Mouse (Mus musculus) CD4-positive, CD25-positive, alpha-beta regulatory T cell, adult 2 months (primary cell): ENCODE results near the gene Pias3.
A peak's percentile ranks its signal among the peaks of the same experiment; 100 is the strongest.
"Not testable (repeated sequence)": the region's sequence is repeated elsewhere in the genome, so short reads cannot be mapped to it uniquely, and the experiment has no call there.

Source experiments
- DNase-seq: peaks from one replicate; pipeline ENCODE4 v3.0.0-alpha.2; 2012; ENCODE audit warnings: low read depth, low spot score

The Pias3 gene

GRCm38 (mm10) chr3:96696198-96696765 is at the start of gene Pias3:
Gene Pias3, plus strand, starts transcription at chr3:96696384.
- DNase-seq, result peak; percentile 65

GRCm38 (mm10) chr3:96647365-96647764 is 48.8 kb upstream of the Pias3 start:
- no peak for DNase-seq

GRCm38 (mm10) chr3:96660901-96661300 is 35.3 kb upstream of the Pias3 start:
- no peak for DNase-seq

DNA sequence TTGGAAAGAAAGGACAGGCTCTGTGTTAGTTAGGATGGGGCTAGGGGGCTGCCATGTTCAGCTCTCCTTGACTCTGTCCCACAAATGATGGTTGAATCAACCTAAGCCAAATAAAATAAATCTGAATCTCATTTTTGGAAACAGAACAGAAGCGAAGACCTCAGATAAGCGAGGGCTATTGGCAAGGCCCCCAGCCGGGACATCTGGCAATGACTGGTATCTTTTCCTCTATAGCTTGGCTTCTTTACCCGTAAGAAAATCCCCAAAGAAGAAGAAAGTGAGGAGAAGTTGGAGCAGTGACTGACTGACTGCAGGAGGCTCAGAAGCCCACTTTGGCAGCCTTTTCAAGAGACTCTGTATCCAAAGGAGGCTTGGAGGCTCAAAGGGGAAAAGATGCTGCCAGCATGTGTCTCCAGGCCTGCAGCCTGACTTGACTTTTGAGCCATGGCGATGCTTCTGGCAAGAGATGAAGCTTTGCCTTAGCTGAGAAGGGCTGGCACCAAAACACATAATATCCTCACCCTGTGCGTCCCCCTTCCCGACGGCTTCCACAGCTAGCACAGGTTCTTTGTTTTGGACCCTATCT is 33.4 kb upstream of the Pias3 start:
- DNase-seq, result no peak

DNA sequence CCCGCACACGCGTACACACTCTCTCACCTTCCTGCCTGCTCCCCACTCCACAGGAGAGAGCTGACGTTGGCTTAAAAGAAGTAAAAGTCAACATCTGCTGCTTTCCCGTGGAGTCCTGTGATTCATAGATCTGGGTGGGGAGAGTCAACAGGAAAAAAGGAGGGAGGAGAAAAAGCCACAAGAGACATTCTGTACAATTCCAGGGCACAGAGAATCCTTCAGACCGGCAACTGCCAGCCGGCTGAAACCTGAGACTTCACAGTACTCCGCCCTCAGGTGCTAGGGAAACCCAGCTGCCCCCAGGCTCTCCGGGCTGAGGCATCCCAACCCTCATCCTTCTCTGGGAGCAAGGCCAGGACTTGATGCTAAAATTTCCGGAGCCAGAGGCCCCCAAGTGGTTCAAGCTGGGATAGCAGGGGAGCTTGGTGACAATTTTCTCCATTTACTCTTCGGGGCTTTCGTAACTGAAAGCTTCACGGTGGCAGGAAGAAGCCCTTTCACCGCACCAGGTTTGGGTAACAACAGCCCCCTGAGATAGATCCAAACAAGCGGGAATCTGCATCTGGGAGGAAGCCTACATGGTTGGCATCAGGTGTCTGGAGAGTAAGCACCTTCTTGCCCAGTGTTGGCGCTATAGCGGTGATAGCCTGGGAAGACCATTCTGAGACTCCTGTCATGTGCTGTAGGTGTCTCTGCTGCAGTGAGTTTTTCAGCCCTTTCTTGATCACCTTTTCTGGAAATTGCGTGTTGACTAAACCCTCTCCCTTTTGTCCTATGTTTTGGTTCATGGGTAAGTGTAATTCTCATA is 32.5 kb upstream of the Pias3 start:
- DNase-seq, result peak; percentile 77

DNA sequence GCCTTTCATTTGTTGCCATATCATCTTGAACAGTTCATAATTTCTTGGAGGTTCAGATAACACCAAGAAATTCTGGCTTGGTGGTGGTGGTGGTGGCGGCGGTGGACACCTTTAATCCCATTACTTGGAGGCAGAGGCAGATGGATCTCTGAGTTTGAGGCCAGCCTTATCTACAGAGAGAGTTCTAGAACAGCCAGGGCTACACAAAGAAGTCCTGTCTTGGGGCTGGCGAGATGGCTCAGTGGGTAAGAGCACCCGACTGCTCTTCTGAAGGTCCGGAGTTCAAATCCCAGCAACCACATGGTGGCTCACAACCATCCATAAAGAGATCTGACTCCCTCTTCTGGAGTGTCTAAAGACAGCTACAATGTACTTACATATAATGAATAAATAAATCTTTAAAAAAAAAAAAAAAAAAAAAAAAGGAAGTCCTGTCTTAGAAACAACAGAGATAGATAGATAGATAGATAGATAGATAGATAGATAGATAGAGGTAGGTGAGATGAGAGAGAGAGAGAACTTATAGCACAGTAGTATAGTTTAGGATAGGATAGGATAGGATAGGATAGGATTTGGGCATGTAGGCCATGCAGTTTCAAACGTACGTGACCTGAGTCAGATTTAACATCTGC is 30.3 kb upstream of the Pias3 start:
- not testable (repeated sequence) for DNase-seq

GRCm38 (mm10) chr3:96666916-96667315 is 29.3 kb upstream of the Pias3 start:
- no peak for DNase-seq

GRCm38 (mm10) chr3:96667316-96667715 is 28.9 kb upstream of the Pias3 start:
- peak; percentile 65 for DNase-seq

GRCm38 (mm10) chr3:96668424-96669067 is 27.6 kb upstream of the Pias3 start:
- no peak for DNase-seq

- DNase-seq, result peak; percentile 91
These were observed 26.3 kb upstream of the Pias3 start, which contains the start of gene Ankrd35 for GRCm38 (mm10) chr3:96669727-96670468. Gene Ankrd35, plus strand, starts transcription at chr3:96670131.

GRCm38 (mm10) chr3:96671519-96671918 is 24.7 kb upstream of the Pias3 start:
- DNase-seq, result no peak

GRCm38 (mm10) chr3:96673514-96673913 is 22.7 kb upstream of the Pias3 start:
- DNase-seq, result no peak

GRCm38 (mm10) chr3:96674442-96674841 is 21.7 kb upstream of the Pias3 start:
- DNase-seq, result no peak

DNA sequence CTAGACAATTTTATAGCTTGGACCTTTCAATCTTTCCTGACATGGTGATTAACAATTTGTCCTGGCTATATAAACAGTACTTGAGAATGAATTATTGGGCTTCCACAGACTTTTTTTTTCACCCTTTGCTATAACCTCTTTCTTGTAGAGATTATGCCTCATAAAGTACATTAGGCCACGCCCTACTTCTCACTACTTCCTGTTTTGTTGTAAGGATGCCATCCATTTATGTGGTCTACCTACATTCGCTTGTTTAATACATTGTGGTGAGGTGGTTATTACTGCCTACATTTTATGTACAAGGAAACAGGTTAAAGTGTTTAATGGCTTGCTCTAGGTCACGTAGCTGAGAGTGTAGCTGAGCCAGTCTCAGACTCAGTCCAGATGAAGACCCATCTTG is 21.0 kb upstream of the Pias3 start:
- peak; percentile 58 for DNase-seq

DNA sequence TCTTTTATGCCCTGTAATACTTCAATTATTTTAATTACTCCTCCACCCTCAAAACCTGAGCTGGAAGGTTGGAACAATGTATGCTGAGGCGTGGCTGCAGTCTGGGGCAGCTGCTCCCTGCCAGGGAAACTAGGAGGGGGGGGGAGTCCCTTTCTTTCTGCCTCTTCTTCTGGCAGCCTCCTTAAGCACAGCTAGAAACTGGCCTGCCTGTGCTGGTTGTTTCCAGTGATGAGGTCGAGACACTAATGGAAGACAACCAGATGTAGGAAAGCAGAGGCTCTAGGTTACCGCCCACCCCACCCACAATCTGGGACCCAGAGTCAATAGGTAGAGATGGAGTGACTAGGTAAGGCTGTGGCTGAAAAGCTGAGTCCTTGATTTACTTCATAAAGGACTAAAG is 20.5 kb upstream of the Pias3 start:
- no peak for DNase-seq

DNA sequence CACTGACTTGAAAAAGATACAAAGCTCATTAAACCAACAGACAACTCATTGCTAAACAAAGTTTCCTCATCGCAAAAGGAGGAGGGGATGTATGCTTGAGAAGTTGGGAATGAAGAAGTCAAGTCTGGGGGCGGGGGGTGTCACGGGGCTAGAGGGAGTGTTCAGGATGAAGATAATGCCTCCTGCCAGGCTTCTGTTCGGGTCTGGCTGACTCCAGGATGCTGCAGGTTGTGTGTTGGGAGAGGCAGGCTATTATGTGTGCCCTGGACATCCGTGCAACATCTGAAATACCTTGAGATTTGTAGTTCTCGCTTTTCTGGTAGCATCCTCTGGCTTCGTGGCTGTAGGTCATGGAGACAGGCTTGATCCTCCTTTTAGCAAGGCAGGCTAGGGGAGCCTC is 17.7 kb upstream of the Pias3 start:
- DNase-seq, result no peak

- no peak for DNase-seq
These were observed 17.0 kb upstream of the Pias3 start for GRCm38 (mm10) chr3:96679159-96679674.

DNA sequence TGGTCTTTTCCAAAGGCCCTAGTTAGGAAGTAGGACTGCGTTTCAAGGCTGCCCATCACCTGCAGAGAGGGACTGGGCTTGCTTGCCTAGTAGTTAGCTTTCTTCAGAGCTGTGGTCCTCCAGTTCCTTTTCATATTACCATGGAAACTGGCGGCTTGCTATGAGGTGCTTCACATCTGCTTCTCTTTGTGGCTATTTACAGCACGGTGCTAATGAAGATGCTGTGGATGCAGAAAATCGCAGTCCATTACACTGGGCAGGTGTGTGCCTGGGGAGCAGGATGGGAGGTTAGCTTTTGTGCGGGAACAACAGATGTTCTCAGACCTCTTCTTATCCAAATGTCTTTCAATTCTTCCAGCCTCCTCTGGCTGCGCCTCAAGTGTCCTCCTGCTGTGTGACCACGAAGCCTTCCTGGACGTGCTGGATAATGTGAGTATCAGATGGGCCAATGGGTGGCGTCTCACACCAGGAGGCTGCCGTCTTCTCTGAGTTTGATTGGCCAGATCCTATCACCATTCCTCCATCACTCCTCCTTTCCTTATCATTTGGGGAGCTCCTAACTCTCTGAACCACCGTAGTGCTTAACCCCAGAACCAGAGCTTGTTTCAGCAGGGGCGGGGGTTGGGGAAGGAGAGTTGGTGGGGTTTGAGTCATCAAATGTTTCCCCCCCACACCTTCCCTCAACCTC is 15.8 kb upstream of the Pias3 start:
- no peak for DNase-seq

DNA sequence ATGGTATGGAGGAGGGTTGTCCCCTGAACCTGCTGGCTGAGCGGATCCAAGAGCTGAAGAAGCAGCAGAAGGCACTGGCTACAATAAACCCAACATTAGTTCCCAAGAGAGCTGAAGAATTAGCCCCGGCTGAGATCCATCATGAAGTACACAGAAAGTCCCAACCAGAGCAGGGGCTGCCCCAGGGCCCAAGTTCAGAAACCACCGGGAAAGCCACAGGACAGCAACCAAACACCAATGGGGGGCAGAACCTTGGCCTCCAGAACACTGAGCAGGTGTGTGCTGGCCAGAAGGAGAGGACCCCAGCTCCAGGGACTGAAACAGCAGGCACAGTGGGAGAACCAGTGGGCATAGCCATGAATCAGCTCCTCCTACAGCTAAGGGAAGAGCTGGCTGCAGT is 12.7 kb upstream of the Pias3 start:
- DNase-seq, result no peak

- DNase-seq, result no peak
These were observed 11.9 kb upstream of the Pias3 start for GRCm38 (mm10) chr3:96684151-96684821.
